Mouse (Mus musculus): ENCODE results near the gene Rnf213. TPM values are rescaled to one million over a fixed set of nuclear protein-coding genes. Genes with fewer than 3 reads are reported as not detected.

Gene Rnf213
- total RNA-seq, 2 experiments from 2014 or later: 5.2 to 5.7 TPM

DNA sequence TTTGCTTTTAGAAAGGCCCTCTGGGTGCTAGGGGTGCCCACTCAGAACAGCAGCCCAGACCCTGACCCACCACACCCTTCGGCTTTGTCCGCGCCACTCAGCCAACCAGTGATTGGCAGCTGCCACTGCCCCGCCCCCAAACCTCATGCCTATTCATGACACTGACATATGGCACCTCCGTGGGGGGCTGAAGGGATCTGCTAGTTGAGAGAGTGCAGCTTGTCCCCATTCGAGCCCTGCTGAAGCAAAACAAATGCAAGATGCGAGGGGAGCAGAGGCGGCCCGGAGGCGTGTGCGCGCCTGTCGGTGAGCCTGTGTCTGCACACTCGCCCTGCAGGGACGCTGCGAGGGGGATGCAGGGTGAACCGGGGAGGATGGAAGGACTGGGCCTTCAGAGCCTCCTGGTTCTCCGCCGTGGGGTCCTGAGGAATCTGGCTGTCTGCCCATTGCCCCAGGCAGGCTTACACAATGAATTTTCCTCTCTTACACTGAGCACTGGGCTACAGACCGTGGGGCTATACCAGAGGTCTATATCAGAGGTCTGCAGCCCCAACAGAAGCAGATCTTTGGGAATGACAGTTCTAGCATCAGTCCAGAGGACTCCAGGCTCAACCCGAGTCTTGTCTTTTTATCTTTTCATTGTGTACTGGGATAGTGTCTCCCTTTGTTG is 122.2 kb downstream of the Rnf213 start:
- DNase-seq: no peak

DNA sequence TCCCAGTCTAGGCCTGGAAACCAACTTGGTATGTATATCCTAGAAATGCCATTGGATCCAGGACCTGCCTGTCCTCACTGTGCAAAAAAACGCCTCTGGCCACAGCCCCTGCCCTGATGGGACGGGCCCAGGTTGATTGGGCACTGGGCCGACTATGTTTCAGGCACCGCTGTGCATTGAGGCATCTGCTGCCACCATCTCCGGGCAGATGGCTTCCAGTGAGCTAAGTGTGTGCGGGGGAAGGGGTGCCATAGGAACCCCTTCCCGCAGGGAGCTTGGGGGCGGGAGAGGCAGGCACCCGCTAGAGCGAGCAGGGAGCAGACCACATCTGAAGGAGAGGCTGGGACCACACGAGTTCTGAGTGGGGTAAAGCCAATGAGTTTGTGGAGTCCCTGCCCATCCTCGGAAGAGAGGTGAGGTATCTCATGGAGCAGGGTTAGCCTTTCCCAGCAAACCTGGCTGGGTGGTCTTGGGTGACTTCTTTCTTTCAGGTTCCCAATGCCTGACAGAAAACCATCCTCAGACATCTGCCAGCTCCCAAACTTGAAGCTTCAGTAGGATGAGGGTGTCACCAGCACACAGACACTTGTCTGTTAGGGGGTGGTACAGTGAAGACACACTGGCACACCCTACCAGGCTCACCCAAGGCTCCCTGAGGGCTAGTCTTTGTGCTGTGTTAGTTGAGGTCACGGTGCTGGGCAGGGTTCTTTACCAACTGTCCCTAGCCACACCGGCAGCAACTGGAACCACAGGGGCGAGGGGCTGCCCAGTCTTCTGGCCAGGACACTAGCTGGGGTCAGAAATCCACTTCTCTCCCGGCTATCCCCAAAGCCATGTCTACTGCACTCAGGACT is 123.2 kb downstream of the Rnf213 start:
- DNase-seq: no peak

DNA sequence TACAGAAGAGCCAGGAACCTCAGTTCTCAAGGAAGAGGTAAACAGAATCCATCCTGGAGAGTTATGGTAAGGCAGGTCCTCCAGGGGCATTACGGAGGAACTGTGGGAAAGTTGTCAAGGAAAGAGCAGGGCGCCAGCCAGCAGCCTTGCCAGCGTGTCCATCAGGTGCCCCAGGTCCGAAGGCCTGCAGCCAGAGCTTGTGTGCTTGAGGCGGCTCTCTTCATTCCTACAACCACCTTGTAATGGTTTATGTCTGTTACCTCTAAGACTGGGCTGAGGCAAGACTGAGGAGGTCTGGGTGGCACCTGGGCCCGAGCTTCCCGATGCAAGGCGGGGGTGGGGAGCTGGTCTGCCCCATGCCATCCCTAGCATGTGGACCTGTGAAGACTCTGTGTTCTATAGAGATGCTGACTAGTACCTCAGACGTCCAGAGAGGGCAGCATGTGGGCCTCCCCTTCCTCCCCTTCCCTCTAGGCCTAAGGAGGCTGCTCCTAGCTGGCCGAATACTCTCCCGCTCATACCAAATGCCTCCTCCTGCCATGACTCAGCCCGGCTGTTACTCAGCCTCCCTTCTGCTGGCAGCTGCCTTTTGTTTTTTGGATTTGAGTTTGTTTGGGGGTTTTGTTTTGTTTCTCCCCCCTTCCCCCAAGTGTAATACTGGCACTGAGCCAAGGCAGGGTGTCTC is 123.9 kb downstream of the Rnf213 start:
- DNase-seq: no peak

DNA sequence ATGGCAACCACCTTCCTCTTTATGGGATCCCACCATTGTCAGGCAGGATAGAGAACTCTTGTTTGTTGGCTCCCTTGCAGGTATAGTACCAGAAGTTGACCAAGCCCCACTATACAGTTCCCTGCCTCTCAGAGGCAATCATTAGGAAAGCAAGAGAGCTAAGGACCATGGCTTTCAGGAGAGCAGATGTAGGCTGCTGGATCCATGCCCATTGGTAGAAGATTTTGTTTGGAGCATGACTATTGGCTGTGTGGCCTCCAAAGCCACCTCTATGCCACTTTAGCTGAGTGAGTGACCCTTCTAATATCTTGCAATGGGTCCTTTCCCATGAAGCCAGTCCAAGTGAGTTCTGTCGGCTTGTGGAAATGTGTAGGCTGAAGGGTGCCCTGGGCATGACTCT is 126.5 kb downstream of the Rnf213 start:
- no peak for DNase-seq

DNA sequence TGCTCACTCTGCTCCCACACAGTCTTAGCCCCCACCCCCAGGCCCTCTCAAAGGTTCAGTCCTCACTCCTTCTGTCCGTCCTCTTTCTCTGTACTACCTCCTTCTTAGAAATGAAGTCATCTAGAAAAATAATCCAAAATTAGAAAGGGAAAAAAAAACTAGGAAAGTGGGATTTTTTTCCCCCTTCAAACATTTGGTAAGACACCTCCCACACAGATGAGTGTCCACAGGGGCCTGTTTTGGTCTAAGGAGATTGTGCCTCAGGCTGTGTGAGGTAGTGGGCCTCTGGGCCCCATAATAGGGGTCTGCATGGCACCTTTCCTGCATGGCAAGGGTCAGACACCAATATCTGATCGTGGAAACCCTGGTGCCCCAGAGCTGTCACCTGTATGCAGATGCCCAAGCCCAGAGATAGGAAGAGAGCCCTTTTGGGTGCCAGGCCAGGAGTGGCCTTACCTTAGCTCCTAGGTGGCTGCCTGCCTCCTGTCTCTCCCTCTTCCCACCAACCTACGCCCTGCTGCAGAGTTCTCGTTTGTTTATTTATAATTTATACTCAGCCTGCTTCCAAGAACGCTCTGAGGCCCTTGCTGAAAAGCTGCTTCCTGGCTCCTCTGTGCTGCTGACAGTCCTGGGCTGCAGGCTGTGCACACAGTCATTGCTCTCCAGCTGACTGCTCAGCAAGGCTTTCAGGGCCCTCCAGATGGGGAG is 127.3 kb downstream of the Rnf213 start:
- DNase-seq: no peak

DNA sequence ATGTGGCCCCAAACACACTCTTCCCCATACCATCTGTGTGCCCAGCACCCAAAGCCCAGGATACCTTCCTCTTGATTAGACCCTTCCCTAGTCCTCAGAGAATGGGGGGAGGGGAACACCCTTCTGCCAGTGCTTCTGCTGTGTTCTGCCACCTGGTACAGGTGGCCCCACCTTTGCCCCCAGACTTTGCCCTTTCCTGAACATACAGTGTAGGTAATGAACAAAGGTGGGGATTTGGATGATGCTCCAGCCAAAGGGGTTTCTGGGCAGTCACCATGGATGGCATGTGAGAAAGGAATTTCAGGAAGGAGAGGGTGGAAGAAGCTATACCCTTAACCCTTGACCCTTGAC is 127.8 kb downstream of the Rnf213 start:
- DNase-seq: no peak

DNA sequence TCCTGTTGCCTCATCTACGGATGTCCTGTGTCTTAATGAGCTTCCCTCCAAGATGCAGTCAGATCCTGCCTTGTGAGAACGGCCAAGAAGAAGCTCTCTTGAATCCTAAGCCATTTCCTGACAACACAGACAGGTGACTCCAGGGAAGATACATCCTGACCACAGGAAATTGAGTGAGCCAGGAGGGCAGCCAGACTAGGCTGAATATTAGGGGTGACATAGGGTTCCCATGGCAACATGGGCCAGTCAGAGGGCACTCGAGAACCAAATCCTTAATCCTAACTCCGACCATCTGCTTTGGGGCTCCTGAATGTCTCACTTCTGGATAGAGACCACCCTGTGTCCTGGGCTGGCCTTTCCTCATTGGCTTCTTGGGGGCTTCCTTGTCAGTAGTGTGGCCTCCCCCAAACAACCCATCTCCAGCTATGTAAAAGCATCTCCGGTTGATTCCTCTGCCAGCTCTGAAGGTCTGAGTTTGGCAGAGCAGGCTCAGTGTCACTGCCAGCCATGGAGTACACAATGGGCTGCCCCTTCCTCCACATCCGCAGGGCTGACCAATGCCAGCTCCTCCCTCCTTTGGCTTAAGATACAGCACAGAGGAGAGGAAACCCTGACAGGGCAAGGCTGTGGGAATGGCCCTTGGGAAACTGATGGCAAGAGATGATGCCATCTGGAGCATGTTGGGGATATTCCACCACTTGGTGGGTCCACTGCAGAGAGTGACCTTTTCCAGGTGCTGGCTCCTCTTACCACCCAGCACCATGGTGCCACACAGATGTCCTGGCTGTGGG is 129.2 kb downstream of the Rnf213 start:
- no peak for DNase-seq

DNA sequence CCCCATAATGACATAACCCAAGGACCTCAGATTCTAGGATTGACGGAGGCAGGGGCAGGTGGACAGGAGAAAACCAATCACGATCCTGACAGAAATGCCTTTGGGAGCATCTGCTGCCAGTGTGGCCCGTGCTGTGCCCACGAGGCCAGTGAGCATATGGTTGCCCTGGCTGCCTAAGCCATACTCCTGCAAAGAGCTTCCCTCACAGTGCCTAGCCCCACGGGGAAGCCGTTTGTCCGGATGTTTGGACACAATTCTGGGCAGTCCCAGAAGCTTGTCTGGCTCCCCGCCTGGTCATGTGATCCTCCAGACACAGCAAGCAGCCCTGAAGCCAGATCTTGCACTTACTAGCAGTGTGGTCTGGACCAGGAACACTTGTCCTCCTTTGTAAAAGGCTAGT is 129.9 kb downstream of the Rnf213 start:
- DNase-seq: no peak

DNA sequence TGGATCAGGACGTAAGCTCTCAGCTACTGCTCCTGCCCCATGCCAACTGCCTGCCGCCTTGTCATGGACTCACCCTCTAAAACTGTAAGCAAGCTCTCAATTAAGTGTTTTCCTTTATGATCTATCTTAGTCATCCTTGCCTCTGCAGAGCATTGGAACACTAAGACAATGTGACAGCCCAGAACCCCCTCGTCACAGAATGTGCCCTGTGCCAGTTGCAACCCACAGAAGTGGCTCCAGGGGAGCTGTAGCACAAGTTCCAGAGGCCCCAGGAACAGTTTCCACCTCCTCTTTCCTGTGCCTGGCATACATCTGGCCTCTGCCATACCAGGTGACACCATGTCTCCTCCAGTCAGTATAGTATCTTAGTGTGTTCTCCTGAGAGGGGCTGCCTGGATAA is 130.5 kb downstream of the Rnf213 start:
- no peak for DNase-seq

DNA sequence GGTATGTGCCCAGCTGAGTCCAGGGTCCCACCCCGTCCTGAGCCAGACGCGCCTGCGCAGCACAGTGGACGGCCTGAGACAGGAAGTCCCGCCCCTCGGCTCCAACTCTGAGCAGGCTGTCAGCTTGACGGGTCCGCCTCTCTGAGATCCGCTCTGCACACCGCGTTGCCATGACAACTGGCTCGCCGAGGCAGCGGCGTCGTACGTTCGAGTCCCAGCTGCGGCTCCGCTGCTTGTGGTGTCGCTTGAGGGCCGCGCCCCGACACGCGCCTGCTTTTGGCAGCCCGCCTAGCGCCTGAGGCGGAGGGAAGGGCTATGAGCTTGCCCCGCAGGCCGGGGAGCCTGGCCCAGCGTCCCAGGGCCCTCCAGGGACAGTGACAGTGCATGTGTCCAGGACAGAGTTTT is 131.6 kb downstream of the Rnf213 start:
- peak; percentile 86 for DNase-seq

DNA sequence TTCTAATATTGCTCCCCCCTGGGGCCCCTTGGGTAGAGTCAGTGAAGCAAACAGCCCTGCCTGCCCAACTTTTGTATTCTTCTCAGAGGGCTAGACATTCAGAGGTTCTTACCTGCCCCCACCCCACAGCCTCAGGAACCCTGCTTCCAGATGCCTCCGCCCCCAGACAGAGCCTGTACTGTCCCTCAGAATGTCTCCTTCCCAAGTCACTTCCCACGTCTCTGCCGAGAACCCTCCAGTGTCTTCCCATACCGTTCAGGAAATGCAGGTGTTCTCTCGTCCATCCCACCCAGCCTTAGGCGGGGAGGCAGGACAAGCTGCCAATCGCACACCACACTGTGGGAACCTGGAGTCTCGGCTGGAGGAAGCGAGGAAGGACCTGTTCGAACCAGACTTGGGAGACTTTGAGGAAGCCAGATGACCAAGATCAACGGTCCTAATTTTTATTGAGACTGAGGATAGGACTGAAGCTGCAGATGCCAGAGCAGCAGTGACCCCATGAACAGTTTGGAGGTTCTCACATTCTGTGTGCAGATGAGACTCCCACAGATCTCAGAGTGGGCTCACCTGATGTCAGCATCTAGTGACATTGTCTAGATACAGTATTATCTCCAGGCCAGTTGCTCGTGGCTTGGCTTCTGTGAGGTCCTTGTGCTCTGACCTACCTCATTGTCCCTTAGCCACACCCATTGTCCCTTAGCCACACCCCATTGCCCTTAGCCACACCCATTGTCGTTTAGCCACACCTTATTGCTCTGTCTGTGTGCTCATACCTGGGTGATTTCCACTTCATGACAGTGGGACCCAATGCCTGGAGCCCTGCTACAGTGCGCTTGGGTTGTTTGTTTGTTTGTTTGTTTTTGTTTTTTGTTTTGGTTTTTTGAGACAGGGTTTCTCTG is 133.4 kb downstream of the Rnf213 start:
- no peak for DNase-seq

DNA sequence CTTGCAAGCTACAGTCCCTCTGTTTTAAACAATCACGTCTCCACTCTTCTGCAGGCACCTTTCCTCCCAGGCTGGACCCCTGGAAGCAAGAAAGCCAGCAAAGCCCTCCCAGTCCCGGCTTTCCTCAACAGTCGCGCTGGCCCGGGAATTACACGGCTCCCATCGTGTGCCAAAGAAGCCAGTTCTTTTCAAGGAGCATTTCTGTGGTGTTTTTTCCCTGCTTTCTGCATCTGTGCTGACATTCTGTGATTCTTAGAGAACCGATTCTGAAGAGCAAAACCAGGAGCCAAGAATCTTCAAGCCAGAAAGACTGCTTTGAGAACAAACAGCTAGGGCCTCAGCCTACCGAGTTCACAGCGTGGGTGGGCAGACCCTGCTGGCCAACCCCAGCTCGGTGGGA is 136.0 kb downstream of the Rnf213 start:
- DNase-seq: no peak

DNA sequence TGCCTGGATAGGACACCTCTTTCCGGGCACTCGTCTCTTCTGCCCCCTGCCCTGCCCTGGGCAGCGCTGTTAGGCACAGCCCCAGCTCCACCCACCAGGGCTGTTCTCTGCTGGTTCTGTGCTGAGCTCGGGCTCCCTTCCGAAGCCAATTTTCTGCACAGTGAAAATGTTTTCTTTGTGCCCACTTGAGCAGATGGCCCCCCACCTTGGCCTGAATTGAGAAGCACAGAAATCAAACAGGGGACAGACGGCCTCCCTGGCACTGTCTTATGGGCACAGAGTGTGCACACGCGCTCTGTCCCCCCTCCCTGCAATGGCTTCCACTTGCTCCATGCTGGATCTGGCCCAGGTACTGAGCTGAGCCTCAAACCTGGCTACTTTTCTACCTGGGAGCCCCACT is 139.6 kb downstream of the Rnf213 start:
- DNase-seq: no peak

DNA sequence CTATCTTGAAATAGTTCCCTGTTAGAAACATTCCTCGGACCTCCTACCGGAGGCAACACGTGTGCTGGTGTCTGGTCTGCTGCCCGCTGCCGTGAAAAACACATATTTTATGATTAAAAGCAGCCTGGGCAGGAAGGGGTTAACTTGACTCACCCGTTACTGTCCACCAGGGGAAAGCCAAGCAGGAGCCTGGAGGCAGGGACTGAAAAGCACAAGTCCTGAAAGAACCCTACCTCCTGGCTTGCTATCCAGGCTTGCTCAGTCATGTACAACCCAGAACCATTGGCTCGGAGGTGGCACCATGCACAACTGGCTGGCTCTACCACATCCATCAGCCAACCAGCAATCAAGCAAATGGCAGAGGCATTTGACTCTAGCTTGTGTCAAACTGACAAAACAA is 140.8 kb downstream of the Rnf213 start:
- no peak for DNase-seq

Small RNA genes within 50 kb of the gene (microRNA-seq; reads per million reads assigned to microRNA genes)
- 0.26 to 0.74 reads per million in 2 experiments for gene Mir1932 (ENCODE audit: borderline replicate concordance in 2 of 2)

Other genes starting within 250 kb of the Rnf213 start
- gene Tbc1d16, start 164.6 kb upstream of the Rnf213 start, total RNA-seq (2021): 10 to 100 TPM; 16.1 to 20.9 TPM
- gene Ccdc40, start 164.5 kb upstream of the Rnf213 start, total RNA-seq (2021): under 1 TPM in 1 of 2 experiments, not detected in 1; 0.41 TPM
- 100 to 1,000 TPM; 110 to 138 TPM for gene Gaa, start 125.2 kb upstream of the Rnf213 start, total RNA-seq (2021)
- gene Eif4a3, start 93.0 kb upstream of the Rnf213 start, total RNA-seq (2021): 10 to 100 TPM; 29.9 to 36.9 TPM
- gene Card14, start 85.3 kb upstream of the Rnf213 start, total RNA-seq (2021): under 1 TPM; 0.43 to 0.51 TPM
- gene Sgsh, start 37.6 kb upstream of the Rnf213 start, total RNA-seq (2021): 1 to 10 TPM; 3.1 to 3.3 TPM
- 1 to 10 TPM; 2.4 to 3.5 TPM for gene Slc26a11, start 37.5 kb upstream of the Rnf213 start, total RNA-seq (2021)
- gene Endov, start 98.2 kb downstream of the Rnf213 start, total RNA-seq (2021): 1 to 10 TPM; 3.9 to 4.8 TPM
- gene Nptx1, start 154.7 kb downstream of the Rnf213 start, total RNA-seq (2021): under 1 TPM; 0.08 to 0.19 TPM
- gene Rptor, start 209.8 kb downstream of the Rnf213 start, total RNA-seq (2021): 10 to 100 TPM; 23.7 to 24.8 TPM